Mouse (Mus musculus): ENCODE data around the gene Tmem232. TPM values are rescaled to one million over a fixed set of nuclear protein-coding genes. Genes with fewer than 3 reads are reported as not detected.

Tmem232 gene
- total and polyA plus RNA-seq, 3 experiments = not detected

DNA sequence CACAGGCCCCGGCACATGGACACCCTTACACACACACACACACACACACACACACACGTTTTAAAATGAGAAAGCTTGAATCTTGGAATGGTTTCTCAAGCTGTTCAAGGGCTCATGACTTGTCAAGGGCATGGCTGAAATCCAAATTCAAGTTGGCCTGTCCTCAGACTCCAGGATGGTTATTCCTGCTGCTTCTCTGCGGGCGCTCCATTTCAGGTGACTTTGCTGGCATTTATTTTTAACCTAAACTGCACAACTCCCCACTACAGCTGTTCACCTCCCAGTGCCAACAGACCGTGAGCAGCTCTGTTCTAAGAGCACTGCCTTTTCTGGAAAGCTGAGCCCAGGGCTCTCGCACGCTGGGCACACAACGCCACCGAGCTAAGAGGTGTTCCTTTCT, 31.3 kb upstream of the Tmem232 start:
- H3K4me3 ChIP-seq (ENCODE audit: low read depth, low read length) = no peak overlapping the region
- H3K4me1 ChIP-seq (ENCODE audit: insufficient read depth, low read depth, low read length) = peaks cover 31% of the 10 kb centered on the region
- no peak for DNase-seq (ENCODE audit: low spot score)
- TF ChIP-seq GATA2 (IDR thresholded peaks at IDR 0.05; ENCODE audit: borderline replicate concordance, low read depth, low read length) (no peak), GATA1 (IDR thresholded peaks at IDR 0.05; ENCODE audit: borderline replicate concordance, low read length) (no peak), TAL1 (conservative IDR thresholded peaks at IDR 0.05; ENCODE audit: low read depth, low read length) (no peak), CTCF (IDR thresholded peaks at IDR 0.05; ENCODE audit: low read depth, low read length) (no peak), POLR2AphosphoS5 (IDR thresholded peaks at IDR 0.05; ENCODE audit: insufficient replicate concordance, low read depth, low read length) (no peak)
- ATAC-seq (ENCODE audit: extremely low read depth, insufficient number of reproducible peaks, low FRiP score, poor library complexity, severe bottlenecking) = no peak
- no peaks in the 10 kb centered on the region for H3K9me3 ChIP-seq (replicated peaks)
- H3K36me3 ChIP-seq (replicated peaks) = peaks cover 11% of the 10 kb centered on the region
- no peaks in the 10 kb centered on the region for H3K27me3 ChIP-seq (ENCODE audit: insufficient read depth, low read length)

DNA sequence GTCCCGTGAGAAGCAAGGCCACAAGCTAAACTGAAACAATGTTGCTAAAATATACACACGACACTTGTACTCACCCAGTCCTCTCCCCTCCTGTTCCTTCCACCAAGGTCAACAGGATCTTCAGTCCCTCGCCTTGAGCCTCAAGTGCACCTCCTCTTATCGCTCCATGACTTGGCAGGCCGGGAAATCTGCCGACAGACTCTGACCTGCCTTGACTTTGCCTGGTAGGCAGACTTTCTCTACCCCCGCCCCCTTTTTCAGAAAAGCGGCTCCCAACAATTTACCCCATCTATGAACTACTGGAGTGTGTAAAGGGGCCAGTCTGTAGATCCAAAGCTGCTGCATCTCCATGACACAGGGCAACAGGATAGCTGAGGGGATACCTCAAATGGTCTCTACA, 30.9 kb upstream of the Tmem232 start:
- no peak overlapping the region for H3K4me3 ChIP-seq (ENCODE audit: low read depth, low read length)

DNA sequence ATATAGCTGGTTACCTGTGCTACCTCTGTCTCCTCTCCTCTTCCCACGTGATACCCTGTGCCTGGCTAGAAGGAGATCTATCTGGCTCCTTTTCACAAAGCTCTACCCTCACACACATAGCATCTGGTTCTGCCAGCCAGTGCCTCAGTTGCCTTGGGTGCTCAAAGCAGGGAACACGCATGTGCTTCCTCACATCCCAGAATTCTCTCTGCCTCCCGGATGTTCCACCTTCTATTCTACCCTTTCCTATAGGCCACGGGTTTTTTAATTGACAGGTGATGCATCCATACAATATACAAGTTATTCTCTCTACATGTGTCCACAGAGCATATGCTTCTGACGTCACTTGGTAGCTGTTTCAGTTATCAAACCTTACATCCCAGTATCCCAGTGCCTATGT, 23.6 kb upstream of the Tmem232 start:
- TF ChIP-seq POLR2AphosphoS5 (IDR thresholded peaks at IDR 0.05; ENCODE audit: insufficient replicate concordance, low read depth, low read length) (no peak), GATA1 (IDR thresholded peaks at IDR 0.05; ENCODE audit: borderline replicate concordance, low read length) (no peak), TAL1 (conservative IDR thresholded peaks at IDR 0.05; ENCODE audit: low read depth, low read length) (no peak), GATA2 (IDR thresholded peaks at IDR 0.05; ENCODE audit: borderline replicate concordance, low read depth, low read length) (no peak), CTCF (IDR thresholded peaks at IDR 0.05; ENCODE audit: low read depth, low read length) (no peak)
- no peak for DNase-seq (ENCODE audit: low spot score)
- Histone ChIP-seq H3K27me3 (ENCODE audit: insufficient read depth, low read length) (peaks cover 12% of the 10 kb centered on the region), H3K4me1 (ENCODE audit: insufficient read depth, low read depth, low read length) (peaks cover 4% of the 10 kb centered on the region; the same call in 1 of the 2 replicates), H3K4me3 (ENCODE audit: low read depth, low read length) (no peak overlapping the region), H3K9me3 (replicated peaks) (no peaks in the 10 kb centered on the region), H3K36me3 (replicated peaks) (no peaks in the 10 kb centered on the region)
- no peak for ATAC-seq (ENCODE audit: extremely low read depth, insufficient number of reproducible peaks, low FRiP score, poor library complexity, severe bottlenecking)

More for the DNA sequence above, 30.9 kb upstream of the Tmem232 start:
- Histone ChIP-seq H3K27me3 (ENCODE audit: insufficient read depth, low read length) (no peaks in the 10 kb centered on the region), H3K36me3 (replicated peaks) (peaks cover 9% of the 10 kb centered on the region), H3K4me1 (ENCODE audit: insufficient read depth, low read depth, low read length) (peaks cover 31% of the 10 kb centered on the region), H3K9me3 (replicated peaks) (no peaks in the 10 kb centered on the region)
- DNase-seq (ENCODE audit: low spot score) (no peak), ATAC-seq (ENCODE audit: extremely low read depth, insufficient number of reproducible peaks, low FRiP score, poor library complexity, severe bottlenecking) (no peak)
- TF ChIP-seq POLR2AphosphoS5 (IDR thresholded peaks at IDR 0.05; ENCODE audit: insufficient replicate concordance, low read depth, low read length) (no peak), TAL1 (conservative IDR thresholded peaks at IDR 0.05; ENCODE audit: low read depth, low read length) (no peak), CTCF (IDR thresholded peaks at IDR 0.05; ENCODE audit: low read depth, low read length) (no peak), GATA1 (IDR thresholded peaks at IDR 0.05; ENCODE audit: borderline replicate concordance, low read length) (no peak), GATA2 (IDR thresholded peaks at IDR 0.05; ENCODE audit: borderline replicate concordance, low read depth, low read length) (no peak)

DNA sequence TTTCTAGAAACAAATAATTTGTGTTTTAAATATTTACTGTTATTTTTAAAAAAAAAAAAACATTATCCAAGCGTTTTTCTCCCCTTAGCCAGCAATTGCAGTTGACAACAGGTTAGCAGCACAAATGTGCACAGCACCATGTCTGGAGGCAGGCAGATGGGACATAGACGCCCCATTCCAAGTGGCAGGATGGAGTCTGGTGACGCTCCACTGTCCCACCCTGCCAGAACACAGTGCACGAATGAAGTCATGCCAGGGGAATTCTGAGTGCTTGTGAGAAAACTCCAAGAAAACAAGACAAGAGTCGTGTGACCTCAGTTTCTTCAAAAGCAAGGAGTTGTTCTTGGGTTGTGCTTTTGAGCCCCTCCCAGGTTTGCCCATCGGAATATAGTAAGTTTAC, 22.8 kb upstream of the Tmem232 start:
- H3K9me3 ChIP-seq (replicated peaks) = no peaks in the 10 kb centered on the region
- peaks cover 12% of the 10 kb centered on the region for H3K27me3 ChIP-seq (ENCODE audit: insufficient read depth, low read length)
- H3K4me3 ChIP-seq (ENCODE audit: low read depth, low read length) = no peak overlapping the region
- ATAC-seq (ENCODE audit: extremely low read depth, insufficient number of reproducible peaks, low FRiP score, poor library complexity, severe bottlenecking) = no peak
- H3K4me1 ChIP-seq (ENCODE audit: insufficient read depth, low read depth, low read length) = peaks cover 11% of the 10 kb centered on the region
- H3K36me3 ChIP-seq (replicated peaks) = no peaks in the 10 kb centered on the region
- DNase-seq (ENCODE audit: low spot score) = no peak
- TF ChIP-seq CTCF (IDR thresholded peaks at IDR 0.05; ENCODE audit: low read depth, low read length) (no peak), GATA2 (IDR thresholded peaks at IDR 0.05; ENCODE audit: borderline replicate concordance, low read depth, low read length) (no peak), TAL1 (conservative IDR thresholded peaks at IDR 0.05; ENCODE audit: low read depth, low read length) (no peak), POLR2AphosphoS5 (IDR thresholded peaks at IDR 0.05; ENCODE audit: insufficient replicate concordance, low read depth, low read length) (no peak), GATA1 (IDR thresholded peaks at IDR 0.05; ENCODE audit: borderline replicate concordance, low read length) (no peak)

DNA sequence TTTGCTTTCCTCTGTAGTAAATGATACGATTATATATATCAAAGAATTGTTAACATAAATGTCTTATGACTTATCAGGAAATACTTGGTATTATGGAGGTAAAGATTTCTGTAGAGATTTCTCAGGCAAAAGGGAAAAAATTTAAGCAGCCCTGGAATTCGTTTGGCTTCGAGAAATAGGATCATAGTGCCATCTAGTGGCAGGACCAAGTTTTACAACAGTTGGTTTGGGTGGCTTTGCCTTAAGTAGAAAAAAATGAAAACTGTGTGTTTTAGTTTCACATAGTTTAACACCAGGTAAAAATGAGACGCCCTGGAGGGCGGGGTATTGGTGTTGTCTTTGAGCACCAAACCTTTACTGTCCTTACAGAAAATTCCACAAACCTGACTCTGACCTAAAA, 22.2 kb upstream of the Tmem232 start:
- Histone ChIP-seq H3K36me3 (replicated peaks) (no peaks in the 10 kb centered on the region), H3K9me3 (replicated peaks) (no peaks in the 10 kb centered on the region), H3K27me3 (ENCODE audit: insufficient read depth, low read length) (peaks cover 12% of the 10 kb centered on the region), H3K4me1 (ENCODE audit: insufficient read depth, low read depth, low read length) (peaks cover 17% of the 10 kb centered on the region), H3K4me3 (ENCODE audit: low read depth, low read length) (no peak overlapping the region)
- no peak for DNase-seq (ENCODE audit: low spot score)
- ATAC-seq (ENCODE audit: extremely low read depth, insufficient number of reproducible peaks, low FRiP score, poor library complexity, severe bottlenecking) = no peak
- TF ChIP-seq GATA1 (IDR thresholded peaks at IDR 0.05; ENCODE audit: borderline replicate concordance, low read length) = no peak
- TF ChIP-seq POLR2AphosphoS5 (IDR thresholded peaks at IDR 0.05; ENCODE audit: insufficient replicate concordance, low read depth, low read length) = no peak
- no peak for TF ChIP-seq TAL1 (conservative IDR thresholded peaks at IDR 0.05; ENCODE audit: low read depth, low read length)
- no peak for TF ChIP-seq GATA2 (IDR thresholded peaks at IDR 0.05; ENCODE audit: borderline replicate concordance, low read depth, low read length)
- TF ChIP-seq CTCF (IDR thresholded peaks at IDR 0.05; ENCODE audit: low read depth, low read length) = peak; percentile 54

DNA sequence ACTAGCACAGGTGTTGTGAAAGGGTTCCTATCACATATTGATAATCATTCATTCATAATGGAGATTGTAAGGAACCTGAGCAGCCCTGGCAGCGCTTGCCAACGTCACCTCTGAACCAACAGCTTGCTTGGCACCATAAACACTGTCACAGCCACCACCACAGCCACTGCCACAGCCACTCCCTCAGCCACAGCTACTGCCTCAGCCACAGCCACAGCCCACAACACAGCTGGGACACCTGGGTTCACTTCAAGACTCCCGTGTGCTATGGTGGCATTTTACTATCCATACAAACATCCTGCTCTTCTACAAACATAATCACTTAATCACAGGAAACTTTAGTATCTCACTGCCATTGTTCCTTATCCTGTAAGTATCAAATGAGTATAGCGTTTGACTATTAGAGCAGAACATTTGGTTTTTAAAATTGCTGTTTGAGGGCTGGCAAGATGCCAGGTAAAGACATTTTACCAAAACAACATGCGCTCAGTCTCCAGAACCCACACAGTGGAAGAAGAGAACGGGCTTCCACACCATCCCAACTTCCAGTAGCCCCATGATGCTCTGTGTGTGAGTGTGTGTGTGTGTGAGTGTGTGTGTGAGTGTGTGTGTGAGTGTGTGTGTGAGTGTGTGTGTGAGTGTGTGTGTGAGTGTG, 20.9 kb upstream of the Tmem232 start:
- peaks cover 29% of the 10 kb centered on the region for H3K4me1 ChIP-seq (ENCODE audit: insufficient read depth, low read depth, low read length)
- no peak for DNase-seq (ENCODE audit: low spot score)
- no peaks in the 10 kb centered on the region for H3K9me3 ChIP-seq (replicated peaks)
- peaks cover 12% of the 10 kb centered on the region for H3K27me3 ChIP-seq (ENCODE audit: insufficient read depth, low read length)
- H3K4me3 ChIP-seq (ENCODE audit: low read depth, low read length) = no peak overlapping the region
- ATAC-seq (ENCODE audit: extremely low read depth, insufficient number of reproducible peaks, low FRiP score, poor library complexity, severe bottlenecking) = no peak
- H3K36me3 ChIP-seq (replicated peaks) = no peaks in the 10 kb centered on the region
- TF ChIP-seq GATA2 (IDR thresholded peaks at IDR 0.05; ENCODE audit: borderline replicate concordance, low read depth, low read length) (no peak), POLR2AphosphoS5 (IDR thresholded peaks at IDR 0.05; ENCODE audit: insufficient replicate concordance, low read depth, low read length) (no peak), CTCF (IDR thresholded peaks at IDR 0.05; ENCODE audit: low read depth, low read length) (no peak)
